Mouse (Mus musculus) bone marrow, adult 2 months (tissue): ENCODE results near the gene St14. TPM values are rescaled to one million over a fixed set of nuclear protein-coding genes. Genes with fewer than 3 reads are reported as not detected.

Experiments used
- H3K27ac ChIP-seq: fragments of 200-500 bp; 2 replicates; pipeline ENCODE4 v1.5.1; 2012; ENCODE audit warnings: low read depth, mild to moderate bottlenecking, control low read depth, inconsistent platforms, low read length; ENCODE audit not compliant: control insufficient read depth, poor library complexity, insufficient read depth
- H3K4me1 ChIP-seq: fragments of 200-500 bp; 2 replicates; pipeline ENCODE4 v1.6.1; 2011; ENCODE audit warnings: low read length; ENCODE audit not compliant: control insufficient read depth, insufficient read depth
- H3K4me3 ChIP-seq: fragments of 200-500 bp; replicated peaks from 2 replicates; pipeline ENCODE3; 2011; ENCODE audit warnings: mild to moderate bottlenecking, low read depth, low read length, control low read depth; ENCODE audit not compliant: control insufficient read depth
- CTCF ChIP-seq: fragments of 200-500 bp; IDR thresholded peaks from 2 replicates; pipeline ENCODE4 v1.5.1; 2011; ENCODE audit warnings: low read length, control low read depth; ENCODE audit not compliant: control insufficient read depth, insufficient read depth
- POLR2A ChIP-seq: fragments of 200-500 bp; IDR thresholded peaks from 2 replicates; pipeline ENCODE4 v1.6.1; 2011; ENCODE audit warnings: low read depth, mild to moderate bottlenecking, control low read depth, low read length, borderline replicate concordance; ENCODE audit not compliant: control insufficient read depth
- WGBS: fragments of 180-500 bp; shearing (Covaris S2); methylation state at CpG from one replicate; pipeline ENCODE4 v1.1.7; 2018; 5-methylcytosine and 5-hydroxymethylcytosine counted together
- polyA plus RNA-seq: library from polyadenylated mRNA; stranded (reverse); fragments of >200 nt; gene quantifications from 2 replicates; pipeline ENCODE4 v1.2.4, GENCODE M21; 2011; ENCODE audit warnings: low replicate concordance; ENCODE audit not compliant: missing spikeins, insufficient read depth, insufficient read length

St14 gene
- polyA plus RNA-seq, 1 experiment, result 5.4 TPM

GRCm38 (mm10) chr9:31130357-31131204, 1.1 kb downstream of the St14 start:
- 1% methylated on average over 26 of the region's 26 CpGs for WGBS
- peak overlapping the region; percentile 24; the same call in 1 of the 2 replicates for H3K27ac ChIP-seq
- H3K4me3 ChIP-seq, result peak overlapping the region; percentile 60
- peaks cover 2% of the 10 kb centered on the region; the same call in 1 of the 2 replicates for H3K4me1 ChIP-seq
- TF ChIP-seq POLR2A (no peak), CTCF (no peak)

DNA sequence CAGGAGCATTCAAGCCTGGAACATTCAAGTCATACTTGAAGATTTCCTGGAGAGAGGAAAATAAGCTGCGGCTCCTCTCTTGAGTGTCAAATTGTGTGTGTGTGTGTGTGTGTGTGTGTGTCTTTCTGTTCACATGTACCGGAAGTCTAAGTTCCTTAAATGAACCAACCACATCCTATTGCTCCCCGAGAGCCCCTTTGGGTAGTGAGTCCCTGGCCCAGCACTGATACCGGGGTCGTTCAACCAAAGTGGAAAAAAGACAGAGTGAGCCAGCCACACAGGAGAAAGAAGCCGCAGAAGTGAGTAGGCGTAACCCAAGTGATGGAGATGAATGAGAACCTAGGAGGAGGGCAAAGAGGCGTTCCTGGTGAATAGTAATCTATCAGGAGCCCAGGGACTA, 1.7 kb downstream of the St14 start:
- whole genome bisulfite sequencing, result under 1% methylated on average over 8 of the region's 8 CpGs
- no peak for TF ChIP-seq POLR2A
- no peak for TF ChIP-seq CTCF
- Histone ChIP-seq H3K27ac (no peak overlapping the region), H3K4me1 (peaks cover 2% of the 10 kb centered on the region; the same call in 1 of the 2 replicates), H3K4me3 (peak overlapping the region; percentile 60)

- 13% methylated on average over 12 of the region's 12 CpGs for WGBS
- H3K4me1 ChIP-seq, result peaks cover 2% of the 10 kb centered on the region; the same call in 1 of the 2 replicates
- no peak overlapping the region for H3K4me3 ChIP-seq
These were observed 3.7 kb downstream of the St14 start for GRCm38 (mm10) chr9:31127876-31128465.

DNA sequence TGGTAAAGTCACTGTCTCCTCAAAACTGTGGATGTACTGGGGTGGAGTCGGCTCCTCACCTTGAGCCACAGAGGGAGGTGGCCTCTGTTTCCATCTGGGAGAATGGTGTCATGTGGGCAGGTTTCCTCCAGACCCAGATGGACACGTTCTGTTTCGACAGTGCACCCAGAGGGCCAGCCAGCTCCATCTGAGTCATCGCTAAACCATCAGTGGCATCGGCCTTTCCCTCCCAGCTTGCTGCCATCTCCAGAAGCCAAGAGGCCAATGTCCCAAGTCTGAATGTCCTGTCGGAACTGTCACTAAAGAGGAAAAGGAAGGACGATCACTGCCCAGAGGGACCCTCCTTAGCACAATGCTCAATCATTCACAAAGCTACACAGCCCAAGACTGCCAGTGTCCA, 5.6 kb downstream of the St14 start:
- Histone ChIP-seq H3K4me3 (no peak overlapping the region), H3K4me1 (peaks cover 2% of the 10 kb centered on the region; the same call in 1 of the 2 replicates), H3K27ac (no peak overlapping the region)
- WGBS, result 83% methylated on average over 7 of the region's 7 CpGs
- TF ChIP-seq CTCF (no peak), POLR2A (no peak)

More at GRCm38 (mm10) chr9:31127876-31128465, 3.7 kb downstream of the St14 start:
- TF ChIP-seq CTCF (no peak), POLR2A (no peak)
- H3K27ac ChIP-seq, result no peak overlapping the region

DNA sequence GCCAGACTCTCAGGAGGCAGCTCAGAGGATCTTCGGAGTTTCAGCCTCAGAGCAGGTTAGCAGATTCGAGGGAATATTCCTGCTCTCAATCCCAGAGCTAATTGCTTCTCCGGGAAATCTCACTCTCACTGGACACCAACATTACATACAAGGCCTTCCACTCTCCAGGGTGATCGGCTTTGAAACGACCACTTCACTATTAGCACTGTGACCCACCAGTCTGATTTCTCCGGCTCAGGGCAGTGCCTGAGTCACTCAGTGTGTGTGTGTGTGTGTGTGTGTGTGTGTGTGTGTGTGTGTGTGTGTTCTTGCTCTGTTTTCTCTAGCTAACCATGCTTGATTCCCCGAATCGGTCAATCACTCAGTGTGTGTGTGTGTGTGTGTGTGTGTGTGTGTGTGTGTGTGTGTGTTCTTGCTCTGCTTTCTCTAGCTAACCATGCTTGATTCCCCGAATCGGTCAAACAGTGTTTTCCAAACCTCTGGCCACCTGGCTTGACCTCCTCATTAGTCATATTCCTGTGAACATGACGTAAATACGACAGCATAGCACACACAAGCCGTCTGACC, 9.1 kb downstream of the St14 start:
- WGBS, result 77% methylated on average over 13 of the region's 13 CpGs
- TF ChIP-seq CTCF (no peak), POLR2A (no peak)
- Histone ChIP-seq H3K4me3 (no peak overlapping the region), H3K4me1 (no peaks in the 10 kb centered on the region; the same call in 1 of the 2 replicates), H3K27ac (no peak overlapping the region)

- Histone ChIP-seq H3K4me3 (no peak overlapping the region), H3K4me1 (no peaks in the 10 kb centered on the region; the same call in 1 of the 2 replicates), H3K27ac (no peak overlapping the region)
- no peak for TF ChIP-seq POLR2A
- TF ChIP-seq CTCF, result no peak
- 62% methylated on average over 4 of the region's 4 CpGs for WGBS
These were observed 11.1 kb downstream of the St14 start for GRCm38 (mm10) chr9:31120533-31120915.

GRCm38 (mm10) chr9:31119882-31120532, 11.6 kb downstream of the St14 start:
- H3K4me1 ChIP-seq, result no peaks in the 10 kb centered on the region; the same call in 1 of the 2 replicates
- H3K27ac ChIP-seq, result no peak overlapping the region
- no peak for TF ChIP-seq POLR2A
- no peak for TF ChIP-seq CTCF
- 60% methylated on average over 11 of the region's 11 CpGs for WGBS
- no peak overlapping the region for H3K4me3 ChIP-seq
